Mouse (Mus musculus) stomach, postnatal 0 days (tissue): ENCODE data around the gene Nfatc4.

Source experiments
- CTCF ChIP-seq: IDR thresholded peaks from 2 replicates; pipeline ENCODE4 v1.5.1; 2016; ENCODE audit warnings: antibody characterized with exemption, low read depth, mild to moderate bottlenecking, moderate library complexity
- EP300 ChIP-seq: optimal IDR thresholded peaks from 2 replicates; pipeline ENCODE3; 2016; ENCODE audit warnings: antibody characterized with exemption

- TF ChIP-seq CTCF (no peak), EP300 (no peak)
Observed at GRCm38 (mm10) chr14:55833126-55833525, 10.2 kb downstream of the Nfatc4 start.
